Mouse (Mus musculus) myocyte (in vitro differentiated cells): ENCODE data around the gene Ccn6.

ENCODE experiments used
- E2F4 ChIP-seq: IDR thresholded peaks from one replicate; pipeline ENCODE4 v1.6.1; 2011; ENCODE audit warnings: mild to moderate bottlenecking, control low read depth, moderate library complexity; ENCODE audit not compliant: insufficient read depth
- POLR2A ChIP-seq: IDR thresholded peaks from one replicate; pipeline ENCODE4 v1.6.1; 2011; ENCODE audit warnings: low read depth, mild to moderate bottlenecking, control low read depth, moderate library complexity; ENCODE audit not compliant: insufficient read length

DNA sequence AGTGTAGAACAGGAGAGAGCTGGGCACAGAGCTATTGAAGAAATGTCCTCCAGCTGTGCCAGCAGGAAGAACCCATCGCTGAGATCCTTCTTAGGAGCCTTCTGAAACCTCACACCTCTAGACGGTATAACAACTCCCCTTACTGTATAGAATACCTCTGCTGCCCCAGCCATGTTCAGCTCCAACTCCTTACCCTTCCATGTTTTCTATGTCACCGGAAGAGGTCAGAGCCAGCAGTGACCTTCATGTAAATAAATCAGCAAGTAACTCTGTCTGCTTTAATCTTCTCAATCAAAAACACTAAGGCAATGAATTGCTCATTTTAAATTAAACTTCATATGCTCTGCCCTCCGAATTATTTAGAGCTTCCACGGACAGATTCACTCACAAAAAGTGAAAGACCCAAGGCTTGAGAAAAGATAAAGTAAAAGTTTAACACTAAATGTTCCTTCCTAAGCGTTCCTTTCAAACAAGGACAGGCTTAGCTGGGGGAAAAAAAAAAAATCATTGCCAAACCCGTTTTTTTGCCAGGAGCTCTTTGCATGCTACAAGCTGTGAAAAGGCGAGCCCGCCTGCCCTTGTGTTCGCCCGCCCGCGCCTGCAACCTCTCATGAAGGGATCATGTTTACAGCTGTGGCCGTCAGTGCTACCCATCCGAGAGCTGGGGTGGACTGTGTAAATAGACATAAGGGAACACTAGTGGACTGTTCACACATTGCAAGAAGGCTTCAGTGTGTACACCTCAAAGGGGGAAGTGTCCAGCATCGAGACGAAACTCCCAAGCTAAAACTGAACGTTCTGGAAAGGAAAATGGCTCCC, 719 bp downstream of the Ccn6 start:
- no peak for TF ChIP-seq POLR2A
- no peak for TF ChIP-seq E2F4
